Mouse (Mus musculus) T-helper 1 cell (primary cell): ENCODE data around the gene Peli2.

Source experiments
- in situ Hi-C: fragments of 300-600 bp; cut with MboI, MseI; formaldehyde crosslinking; loops from one replicate; pipeline ENCODE4 v1.15.1; 2025; ENCODE audit warnings: high pct_unique_total_duplicates

Peli2 gene

GRCm38 (mm10) chr14:48150903-48151302 is 30.3 kb downstream of the Peli2 start:
- in situ Hi-C loops: no loop called here

- in situ Hi-C loops: no loop called here
Measured at GRCm38 (mm10) chr14:48151554-48151953, 30.9 kb downstream of the Peli2 start.

- in situ Hi-C loops: no loop called here
Measured at GRCm38 (mm10) chr14:48153064-48153463, 32.4 kb downstream of the Peli2 start.

GRCm38 (mm10) chr14:48153865-48154511 is 33.4 kb downstream of the Peli2 start:
- in situ Hi-C loops: no loop called here

- in situ Hi-C loops: no loop called here
Measured at GRCm38 (mm10) chr14:48154641-48155040, 34.0 kb downstream of the Peli2 start.

GRCm38 (mm10) chr14:48155153-48155552 is 34.5 kb downstream of the Peli2 start:
- in situ Hi-C loops: no loop called here

- in situ Hi-C loops: no loop called here
Measured at GRCm38 (mm10) chr14:48157085-48157484, 36.5 kb downstream of the Peli2 start.

- in situ Hi-C loops: no loop called here
Measured at GRCm38 (mm10) chr14:48157835-48158234, 37.2 kb downstream of the Peli2 start.

- in situ Hi-C loops: no loop called here
Measured at GRCm38 (mm10) chr14:48159401-48159800, 38.8 kb downstream of the Peli2 start.

- in situ Hi-C loops: no loop called here
Measured at GRCm38 (mm10) chr14:48162446-48162845, 41.8 kb downstream of the Peli2 start.

GRCm38 (mm10) chr14:48164917-48165316 is 44.3 kb downstream of the Peli2 start:
- in situ Hi-C loops: no loop called here

GRCm38 (mm10) chr14:48166396-48166795 is 45.8 kb downstream of the Peli2 start:
- in situ Hi-C loops: no loop called here

GRCm38 (mm10) chr14:48167020-48167419 is 46.4 kb downstream of the Peli2 start:
- in situ Hi-C loops: no loop called here

GRCm38 (mm10) chr14:48168116-48168515 is 47.5 kb downstream of the Peli2 start:
- in situ Hi-C loops: no loop called here

GRCm38 (mm10) chr14:48169970-48170369 is 49.3 kb downstream of the Peli2 start:
- in situ Hi-C loops: no loop called here

- in situ Hi-C loops: no loop called here
Measured at GRCm38 (mm10) chr14:48171268-48171667, 50.6 kb downstream of the Peli2 start.

- in situ Hi-C loops: no loop called here
Measured at GRCm38 (mm10) chr14:48172026-48172425, 51.4 kb downstream of the Peli2 start.

- in situ Hi-C loops: no loop called here
Measured at GRCm38 (mm10) chr14:48172876-48173275, 52.3 kb downstream of the Peli2 start.

GRCm38 (mm10) chr14:48173840-48174239 is 53.2 kb downstream of the Peli2 start:
- in situ Hi-C loops: no loop called here

- in situ Hi-C loops: no loop called here
Measured at GRCm38 (mm10) chr14:48174356-48174755, 53.7 kb downstream of the Peli2 start.

GRCm38 (mm10) chr14:48175115-48175514 is 54.5 kb downstream of the Peli2 start:
- in situ Hi-C loops: no loop called here

- in situ Hi-C loops: no loop called here
Measured at GRCm38 (mm10) chr14:48178304-48178995, 57.8 kb downstream of the Peli2 start.

GRCm38 (mm10) chr14:48179021-48179420 is 58.4 kb downstream of the Peli2 start:
- in situ Hi-C loops: no loop called here
